Mouse (Mus musculus): ENCODE results near the gene Gm16381.
"Not testable (repeated sequence)": the region's sequence is repeated elsewhere in the genome, so short reads cannot be mapped to it uniquely, and the experiment has no call there.

The Gm16381 gene

DNA sequence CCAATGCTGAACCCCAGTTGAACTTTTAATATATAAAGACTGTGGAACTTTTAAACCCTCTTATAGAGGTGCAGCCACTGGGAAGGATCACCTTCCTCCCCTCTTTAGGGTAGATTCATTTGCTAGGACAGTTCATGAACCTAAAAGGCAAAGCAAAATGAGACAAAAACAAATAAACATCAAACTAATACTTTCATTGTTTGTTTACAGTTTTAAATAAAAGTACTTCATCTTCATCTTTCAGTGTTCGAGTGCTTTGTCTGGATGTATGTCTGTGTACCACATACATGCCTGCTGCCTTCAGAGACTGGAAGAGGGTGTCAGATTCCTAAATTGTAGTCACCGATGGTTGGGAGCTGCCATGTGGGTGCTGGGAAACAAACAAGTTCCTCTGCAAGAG lies at the start of gene Gm16381:
Gm16381 (minus strand) TSS at position 101 of the 400 bp plus-strand sequence.
- not testable (repeated sequence) for DNase-seq

DNA sequence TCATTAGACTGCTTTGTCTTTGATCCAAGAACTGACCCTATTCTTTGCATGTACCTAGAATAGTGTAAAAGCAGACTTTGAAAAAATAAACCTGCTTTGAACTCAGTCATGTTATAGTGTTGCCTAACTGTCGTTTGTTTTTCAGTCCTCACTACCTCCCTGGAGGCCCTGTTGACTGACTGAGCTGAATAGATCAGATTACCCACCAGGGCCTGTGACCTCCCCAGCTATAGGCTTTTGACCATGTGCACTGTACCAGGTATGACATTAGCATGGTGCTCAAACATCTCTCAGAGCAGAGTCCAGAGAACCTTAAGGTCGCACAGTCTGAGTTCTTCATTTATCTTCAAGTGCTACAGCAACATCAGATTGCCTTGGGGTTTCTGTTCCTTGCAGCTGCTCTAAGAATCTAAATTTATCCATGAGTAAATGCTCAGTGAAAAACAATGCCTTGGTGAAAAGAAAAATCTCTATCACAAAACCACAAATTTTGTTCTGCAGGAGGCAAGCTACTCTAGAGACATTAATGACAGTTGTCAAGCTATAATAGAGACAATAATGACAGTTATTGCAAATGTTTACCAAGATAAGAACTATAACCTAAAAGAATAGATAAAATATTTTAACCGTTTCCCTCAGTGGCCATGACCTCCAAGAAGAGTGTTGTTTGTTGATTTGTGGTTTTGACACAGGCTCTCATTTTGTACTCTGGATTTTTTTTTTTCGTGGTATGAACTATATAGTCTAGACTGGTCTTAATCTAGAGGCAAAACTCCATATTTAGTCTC lies 8.7 kb upstream of the Gm16381 start:
- DNase-seq: not testable (repeated sequence)

- not testable (repeated sequence) for DNase-seq
Observed at GRCm38 (mm10) chr12:87618569-87618968, 25.9 kb downstream of the Gm16381 start, which contains the start of gene Gm4027. Gm4027 (plus strand) TSS chr12:87618869.

GRCm38 (mm10) chr12:87602388-87602787 lies 42.0 kb downstream of the Gm16381 start, which contains the start of gene Oog1:
Oog1 (plus strand) TSS chr12:87602688.
- not testable (repeated sequence) for DNase-seq

- DNase-seq: not testable (repeated sequence)
Observed at GRCm38 (mm10) chr12:87601388-87601787, 43.0 kb downstream of the Gm16381 start.
